Mouse (Mus musculus) CH12.LX (cell line): ENCODE data around the gene Slc2a13. TPM values are rescaled to one million over a fixed set of nuclear protein-coding genes. Genes with fewer than 3 reads are reported as not detected.

Experiments used
- DNase-seq: peaks from one replicate; pipeline ENCODE4 v3.0.0-alpha.2; 2013; ENCODE audit errors: extremely low read depth
- H3K27ac ChIP-seq: 2 replicates; pipeline ENCODE4 v1.5.1; 2012; ENCODE audit warnings: low read depth, mild to moderate bottlenecking, control low read depth, moderate library complexity; ENCODE audit not compliant: insufficient read depth
- H3K27me3 ChIP-seq: replicated peaks from 2 replicates; pipeline ENCODE3; 2012; ENCODE audit warnings: inconsistent platforms
- H3K36me3 ChIP-seq, 2 experiments: replicated peaks in 1 of 2; 2 replicates each; pipeline versions ENCODE3 to v1.6.1; 2012; ENCODE audit warnings: inconsistent platforms in 1 of 2, low read length in 1 of 2, mild to moderate bottlenecking in 1 of 2, mixed read lengths in 1 of 2, moderate library complexity in 1 of 2; ENCODE audit not compliant: control insufficient read depth in 1 of 2, insufficient read depth in 1 of 2
- H3K4me1 ChIP-seq, 2 experiments: 2 replicates each; pipeline ENCODE4 v1.6.1; 2012; ENCODE audit warnings: inconsistent platforms in 1 of 2, moderate library complexity in 1 of 2; ENCODE audit not compliant: insufficient read depth in 2 of 2, control insufficient read depth in 1 of 2
- H3K4me2 ChIP-seq: 2 replicates; pipeline ENCODE4 v1.6.1; 2012; ENCODE audit warnings: low read depth, mild to moderate bottlenecking, control low read depth; ENCODE audit not compliant: poor library complexity, insufficient read depth, severe bottlenecking
- H3K4me3 ChIP-seq, 3 experiments: fragments of 150-350 bp in 1 of 3; sonication (generic) in 1 of 3; replicated peaks in 1 of 3; 2 replicates each; pipeline versions ENCODE3 to v1.5.1; 2011 to 2012; ENCODE audit warnings: low read depth in 2 of 3, low read length in 2 of 3, mild to moderate bottlenecking in 2 of 3, moderate library complexity in 2 of 3, control low read depth in 1 of 3, improper control_type of control experiment in 1 of 3, inconsistent platforms in 1 of 3, mixed read lengths in 1 of 3; ENCODE audit not compliant: poor library complexity in 1 of 3
- H3K79me2 ChIP-seq: replicated peaks from 2 replicates; pipeline ENCODE4 v1.6.1; 2012; ENCODE audit warnings: mild to moderate bottlenecking, moderate library complexity; ENCODE audit not compliant: control insufficient read depth, poor library complexity, insufficient read depth, severe bottlenecking; ENCODE audit errors: extremely low read depth
- H3K9ac ChIP-seq: 2 replicates; pipeline ENCODE4 v1.6.1; 2012; ENCODE audit warnings: low read depth, mild to moderate bottlenecking, control low read depth, moderate library complexity; ENCODE audit not compliant: insufficient read depth
- H3K9me3 ChIP-seq: replicated peaks from 2 replicates; pipeline ENCODE3; 2012; ENCODE audit warnings: low read length, inconsistent platforms, mixed read lengths
- BHLHE40 ChIP-seq: IDR thresholded peaks from 2 replicates; pipeline ENCODE4 v1.6.1; 2011; ENCODE audit warnings: mild to moderate bottlenecking, low read depth, low read length, improper control_type of control experiment
- CHD1 ChIP-seq: IDR thresholded peaks from 2 replicates; pipeline ENCODE4 v1.6.1; 2012; ENCODE audit warnings: low read depth, low read length, improper control_type of control experiment, inconsistent platforms
- CHD2 ChIP-seq: IDR thresholded peaks from 2 replicates; pipeline ENCODE4 v1.6.1; 2011; ENCODE audit warnings: low read length, improper control_type of control experiment
- CTCF ChIP-seq, 2 experiments: IDR thresholded peaks in 1 of 2; conservative IDR thresholded peaks in 1 of 2; 2 replicates each; pipeline ENCODE4 v1.5.1; 2011 to 2012; ENCODE audit warnings: low read depth in 2 of 2, low read length in 2 of 2, improper control_type of control experiment in 1 of 2, inconsistent platforms in 1 of 2, mild to moderate bottlenecking in 1 of 2, moderate library complexity in 1 of 2
- E2F4 ChIP-seq: IDR thresholded peaks from 2 replicates; pipeline ENCODE4 v1.6.1; 2011; ENCODE audit warnings: low read depth, low read length, improper control_type of control experiment; ENCODE audit not compliant: insufficient replicate concordance
- ELF1 ChIP-seq: IDR thresholded peaks from 2 replicates; pipeline ENCODE4 v1.6.1; 2014; ENCODE audit warnings: low read depth, mild to moderate bottlenecking, inconsistent platforms, low read length, improper control_type of control experiment
- EP300 ChIP-seq: IDR thresholded peaks from 2 replicates; pipeline ENCODE4 v1.6.1; 2011; ENCODE audit warnings: low read length, improper control_type of control experiment
- ETS1 ChIP-seq: conservative IDR thresholded peaks from 2 replicates; pipeline ENCODE4 v1.6.1; 2012; ENCODE audit warnings: low read depth, mild to moderate bottlenecking, inconsistent platforms, low read length, improper control_type of control experiment, moderate library complexity
- GABPA ChIP-seq: IDR thresholded peaks from 2 replicates; pipeline ENCODE4 v1.6.1; 2012; ENCODE audit warnings: low read depth, low read length, improper control_type of control experiment, inconsistent platforms; ENCODE audit not compliant: insufficient replicate concordance
- JUN ChIP-seq: IDR thresholded peaks from 2 replicates; pipeline ENCODE4 v1.6.1; 2011; ENCODE audit warnings: low read depth, mild to moderate bottlenecking, low read length, improper control_type of control experiment, moderate library complexity; ENCODE audit not compliant: insufficient read depth
- KAT2A ChIP-seq: IDR thresholded peaks from 2 replicates; pipeline ENCODE4 v1.6.1; 2012; ENCODE audit warnings: low read length, improper control_type of control experiment, inconsistent platforms; ENCODE audit not compliant: insufficient replicate concordance
- MAFK ChIP-seq: IDR thresholded peaks from 2 replicates; pipeline ENCODE4 v1.6.1; 2011; ENCODE audit warnings: low read length, improper control_type of control experiment; ENCODE audit not compliant: insufficient replicate concordance
- MAX ChIP-seq: IDR thresholded peaks from 2 replicates; pipeline ENCODE4 v1.6.1; 2011; ENCODE audit warnings: low read length, improper control_type of control experiment
- MAZ ChIP-seq: IDR thresholded peaks from 2 replicates; pipeline ENCODE4 v1.6.1; 2012; ENCODE audit warnings: low read depth, mild to moderate bottlenecking, inconsistent platforms, low read length, improper control_type of control experiment, moderate library complexity
- MEF2A ChIP-seq: IDR thresholded peaks from 2 replicates; pipeline ENCODE4 v1.6.1; 2014; ENCODE audit warnings: low read depth, mild to moderate bottlenecking, inconsistent platforms, low read length, improper control_type of control experiment, borderline replicate concordance
- NELFE ChIP-seq: IDR thresholded peaks from 2 replicates; pipeline ENCODE4 v1.6.1; 2011; ENCODE audit warnings: low read depth, low read length, improper control_type of control experiment
- NRF1 ChIP-seq: IDR thresholded peaks from 2 replicates; pipeline ENCODE4 v1.6.1; 2014; ENCODE audit warnings: low read depth, mild to moderate bottlenecking, inconsistent platforms, low read length, improper control_type of control experiment, moderate library complexity
- PAX5 ChIP-seq: IDR thresholded peaks from 2 replicates; pipeline ENCODE4 v1.6.1; 2012; ENCODE audit warnings: low read length, inconsistent platforms, mixed read lengths
- POLR2A ChIP-seq: IDR thresholded peaks from 2 replicates; pipeline ENCODE4 v1.6.1; 2011; ENCODE audit warnings: low read depth, mild to moderate bottlenecking, improper control_type of control experiment, low read length
- RCOR1 ChIP-seq: conservative IDR thresholded peaks from 2 replicates; pipeline ENCODE4 v1.6.1; 2012; ENCODE audit warnings: low read depth, mild to moderate bottlenecking, inconsistent platforms, low read length, improper control_type of control experiment
- SIN3A ChIP-seq: IDR thresholded peaks from 2 replicates; pipeline ENCODE4 v1.6.1; 2012; ENCODE audit warnings: low read length, improper control_type of control experiment, inconsistent platforms
- SMC3 ChIP-seq: IDR thresholded peaks from 2 replicates; pipeline ENCODE4 v1.6.1; 2011; ENCODE audit warnings: low read depth, low read length, improper control_type of control experiment
- TCF12 ChIP-seq: IDR thresholded peaks from 2 replicates; pipeline ENCODE4 v1.6.1; 2014; ENCODE audit warnings: low read depth, mild to moderate bottlenecking, inconsistent platforms, low read length, improper control_type of control experiment
- UBTF ChIP-seq: IDR thresholded peaks from 2 replicates; pipeline ENCODE4 v1.6.1; 2012; ENCODE audit warnings: low read depth, mild to moderate bottlenecking, inconsistent platforms, low read length, improper control_type of control experiment, moderate library complexity
- USF1 ChIP-seq: IDR thresholded peaks from 2 replicates; pipeline ENCODE4 v1.6.1; 2014; ENCODE audit warnings: low read depth, mild to moderate bottlenecking, inconsistent platforms, low read length, improper control_type of control experiment
- USF2 ChIP-seq: conservative IDR thresholded peaks from 2 replicates; pipeline ENCODE4 v1.6.1; 2011; ENCODE audit warnings: low read depth, low read length, improper control_type of control experiment
- ZC3H11A ChIP-seq: IDR thresholded peaks from 2 replicates; pipeline ENCODE4 v1.6.1; 2012; ENCODE audit warnings: low read depth, mild to moderate bottlenecking, inconsistent platforms, low read length, improper control_type of control experiment
- ZMIZ1 ChIP-seq: IDR thresholded peaks from 2 replicates; pipeline ENCODE4 v1.6.1; 2012; ENCODE audit warnings: low read depth, mild to moderate bottlenecking, inconsistent platforms, low read length, improper control_type of control experiment
- dilution Hi-C: fragments of 300-500 bp; cut with MboI; formaldehyde crosslinking; loops from 2 replicates; pipeline ENCODE4 v1.14.3; 2020; ENCODE audit warnings: low sequenced_read_pairs; ENCODE audit not compliant: extremely low pct_unique_long_range_greater_than_20kb, extremely low pct_ligation_motif_present
- in situ Hi-C: fragments of 300-500 bp; cut with MboI; formaldehyde crosslinking; loops from 3 replicates; pipeline ENCODE4 v1.14.3; 2019; ENCODE audit warnings: low sequenced_read_pairs, low pct_ligation_motif_present, low pct_unique_long_range_greater_than_20kb, mixed read lengths
- polyA plus RNA-seq: library from polyadenylated mRNA; unstranded; fragments of >175 nt; gene quantifications from 2 replicates; pipeline ENCODE4 v1.2.1, GENCODE M21; 2012; ENCODE audit warnings: low read depth; ENCODE audit not compliant: insufficient read length
- total RNA-seq, 2 experiments: library from RNA; depleted of rRNA; stranded (reverse); fragments of 300-350 nt in 1 of 2; fragments of >200 nt in 1 of 2; gene quantifications; 2 replicates each; pipeline ENCODE4 v1.2.3; 2012 to 2014

Gene Slc2a13
- total and polyA plus RNA-seq, 3 experiments: not detected

DNA sequence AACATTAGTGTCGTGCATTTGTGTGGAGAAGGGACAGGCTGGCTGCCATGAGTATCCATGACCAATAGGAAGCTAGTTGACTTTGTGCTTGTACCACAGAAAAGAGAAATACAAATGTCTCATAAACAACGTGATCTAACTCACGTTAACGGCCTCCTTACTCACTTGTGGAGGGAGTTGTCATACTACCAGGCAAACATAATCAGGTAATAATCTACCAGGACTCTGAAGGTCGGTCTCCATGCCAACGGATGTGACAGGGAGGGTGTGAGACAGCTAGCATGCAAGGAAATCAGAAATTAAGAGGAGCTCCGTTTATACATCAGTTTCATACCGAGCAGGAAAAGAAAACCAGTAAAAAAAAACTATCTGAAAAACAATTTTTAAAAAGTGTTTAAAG is 6.3 kb downstream of the Slc2a13 start:
- Histone ChIP-seq H3K9ac (no peak overlapping the region), H3K4me2 (no peak overlapping the region), H3K27ac (no peak overlapping the region), H3K27me3 (no peaks in the 10 kb centered on the region), H3K79me2 (no peaks in the 10 kb centered on the region), H3K36me3 (no peaks in the 10 kb centered on the region), H3K4me3 (no peak overlapping the region), H3K9me3 (peaks cover 80% of the 10 kb centered on the region), H3K4me1 (no peaks in the 10 kb centered on the region)
- dilution Hi-C loops: no loop called here
- TF ChIP-seq NELFE (no peak), RCOR1 (no peak), USF1 (no peak), ZC3H11A (no peak), TCF12 (no peak), SMC3 (no peak), POLR2A (no peak), ELF1 (no peak), E2F4 (no peak), MAZ (no peak), ETS1 (no peak), CTCF (conservative IDR thresholded peaks at IDR 0.05 in 1 of 2, IDR thresholded peaks at IDR 0.05 in 1 of 2; ENCODE audit: low read depth in 2 of 2, low read length in 2 of 2) (no peak), GABPA (no peak), CHD1 (no peak), MEF2A (no peak), SIN3A (no peak), CHD2 (no peak), ZMIZ1 (no peak), NRF1 (no peak)
- DNase-seq: no peak
- in situ Hi-C loops: no loop called here

DNA sequence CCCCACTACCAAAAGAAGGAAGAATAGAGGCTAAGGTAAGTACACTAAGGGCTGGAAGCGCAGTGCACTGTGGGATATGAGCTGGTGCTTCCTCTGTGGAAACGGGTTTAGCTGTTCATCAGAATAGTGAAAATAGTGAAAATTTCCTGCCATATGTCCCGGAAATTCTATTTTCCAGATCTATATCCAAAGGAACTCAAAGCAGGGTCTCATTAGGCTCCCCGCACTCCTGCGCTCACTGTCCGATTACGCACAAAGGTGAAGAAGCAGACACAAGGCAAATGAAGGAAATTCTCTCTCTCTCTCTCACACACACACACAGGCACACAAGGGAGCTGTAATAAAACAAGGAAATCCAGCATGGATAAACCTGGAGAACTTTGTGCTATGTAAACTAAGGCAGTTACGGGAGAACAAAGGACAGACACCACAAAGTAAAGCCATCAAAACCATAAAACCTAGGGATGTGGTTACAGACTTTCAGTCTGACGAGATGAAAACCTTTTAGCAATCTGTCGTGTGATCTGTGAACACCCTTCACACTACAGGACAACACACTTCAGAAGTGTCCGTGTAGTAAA is 7.9 kb downstream of the Slc2a13 start:
- H3K27ac ChIP-seq: no peak overlapping the region
- no peaks in the 10 kb centered on the region for H3K4me1 ChIP-seq
- H3K79me2 ChIP-seq: no peaks in the 10 kb centered on the region
- no peaks in the 10 kb centered on the region for H3K36me3 ChIP-seq
- H3K4me3 ChIP-seq: no peak overlapping the region
- peaks cover 78% of the 10 kb centered on the region for H3K9me3 ChIP-seq
- no peak for TF ChIP-seq TCF12
- TF ChIP-seq SIN3A: no peak
- no peak for TF ChIP-seq MAFK
- no peak for TF ChIP-seq BHLHE40
- no peak for TF ChIP-seq UBTF
- TF ChIP-seq SMC3: no peak
- no peak for TF ChIP-seq MAZ
- TF ChIP-seq NELFE: no peak
- no peak for TF ChIP-seq USF2
- TF ChIP-seq EP300: no peak
- no peak for TF ChIP-seq RCOR1
- TF ChIP-seq PAX5: no peak
- no peak for TF ChIP-seq CHD2
- TF ChIP-seq JUN: no peak
- TF ChIP-seq KAT2A: no peak
- TF ChIP-seq MAX: no peak
- TF ChIP-seq, all 38 proteins: peak for 0
- Histone ChIP-seq H3K9ac (no peak overlapping the region), H3K27me3 (no peaks in the 10 kb centered on the region), H3K4me2 (no peak overlapping the region)
- in situ Hi-C loops: no loop called here
- dilution Hi-C loops: no loop called here
- no peak for DNase-seq
